Mouse (Mus musculus): ENCODE results near the gene Gm45713.
"Not testable (repeated sequence)": the region's sequence is repeated elsewhere in the genome, so short reads cannot be mapped to it uniquely, and the experiment has no call there.

The Gm45713 gene

GRCm38 (mm10) chr7:45124224-45125143 is 11.5 kb downstream of the Gm45713 start, which contains the start of gene Rps11:
TSS of gene Rps11 (minus strand) at chr7:45124439.
- peak; percentile 100 for DNase-seq (ENCODE audit: low spot score)

DNA sequence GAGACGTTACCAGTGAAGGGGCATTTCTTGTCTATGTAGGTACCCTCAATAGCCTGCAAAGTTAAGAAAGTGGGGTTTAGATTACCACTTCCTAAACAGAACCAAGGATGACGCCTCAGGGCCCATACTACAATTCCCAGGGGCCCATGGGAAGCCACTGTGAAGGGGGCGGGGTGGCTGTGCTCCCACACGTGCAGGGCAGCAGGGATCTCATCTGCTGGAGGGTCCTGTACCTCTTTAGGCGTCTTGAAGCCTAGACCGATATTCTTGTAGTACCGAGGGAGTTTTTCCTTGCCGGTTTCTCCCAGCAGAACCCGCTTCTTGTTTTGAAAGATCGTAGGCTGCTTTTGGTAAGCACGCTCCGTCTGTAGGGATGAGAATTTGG is 12.9 kb downstream of the Gm45713 start:
- no peak for DNase-seq (ENCODE audit: low spot score)

GRCm38 (mm10) chr7:45122561-45123185 is 13.4 kb downstream of the Gm45713 start:
- no peak for DNase-seq (ENCODE audit: low spot score)

DNA sequence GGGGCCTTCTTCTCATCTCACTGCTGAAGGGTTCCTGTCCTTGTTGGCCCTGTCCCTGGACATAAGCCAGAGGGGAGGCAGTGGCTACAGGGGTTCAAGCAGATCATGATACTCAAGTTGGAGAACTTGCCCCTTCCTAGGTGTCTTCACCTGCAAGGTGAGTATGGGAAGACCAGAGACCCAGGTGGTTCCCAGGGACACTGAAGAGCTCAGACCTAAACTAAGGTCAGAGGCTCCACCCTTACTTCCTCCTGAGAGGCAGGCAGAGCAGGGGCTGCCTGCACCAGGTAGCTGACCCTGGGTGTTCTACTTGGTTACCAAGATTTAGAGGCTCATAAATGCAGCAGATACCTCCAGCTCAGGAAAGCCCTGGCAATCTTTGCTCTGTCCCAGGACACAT is 14.1 kb downstream of the Gm45713 start:
- DNase-seq (ENCODE audit: low spot score) = no peak

DNA sequence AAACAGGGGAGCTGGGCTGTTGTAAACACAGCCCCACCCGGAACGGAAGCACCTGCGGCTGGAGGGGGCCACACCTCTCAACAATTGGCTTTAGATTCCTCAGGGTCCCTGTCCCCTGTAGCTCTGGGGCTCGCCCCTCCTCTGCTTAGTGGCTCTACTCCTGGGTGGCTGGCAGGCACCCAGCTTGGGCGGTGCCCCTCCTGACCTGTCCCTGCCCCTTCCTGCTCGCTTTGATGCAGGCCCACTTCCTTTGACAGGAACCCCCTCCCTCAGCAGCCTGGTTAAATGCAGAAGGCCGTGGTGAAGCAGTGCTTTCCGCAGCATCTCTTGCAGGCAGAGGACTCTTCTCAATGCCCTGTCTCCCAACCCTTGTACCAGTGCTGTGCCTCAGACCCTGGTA is 14.6 kb downstream of the Gm45713 start:
- DNase-seq (ENCODE audit: low spot score) = no peak

GRCm38 (mm10) chr7:45119780-45120709 is 16.0 kb downstream of the Gm45713 start:
- DNase-seq (ENCODE audit: low spot score) = no peak

- no peak for DNase-seq (ENCODE audit: low spot score)
Measured at GRCm38 (mm10) chr7:45118336-45118735, 17.7 kb downstream of the Gm45713 start.

GRCm38 (mm10) chr7:45117566-45117965 is 18.5 kb downstream of the Gm45713 start:
- DNase-seq (ENCODE audit: low spot score) = no peak

GRCm38 (mm10) chr7:45113476-45113875 is 22.6 kb downstream of the Gm45713 start:
- no peak for DNase-seq (ENCODE audit: low spot score)

- DNase-seq (ENCODE audit: low spot score) = no peak
Measured at GRCm38 (mm10) chr7:45112529-45112928, 23.5 kb downstream of the Gm45713 start.

DNA sequence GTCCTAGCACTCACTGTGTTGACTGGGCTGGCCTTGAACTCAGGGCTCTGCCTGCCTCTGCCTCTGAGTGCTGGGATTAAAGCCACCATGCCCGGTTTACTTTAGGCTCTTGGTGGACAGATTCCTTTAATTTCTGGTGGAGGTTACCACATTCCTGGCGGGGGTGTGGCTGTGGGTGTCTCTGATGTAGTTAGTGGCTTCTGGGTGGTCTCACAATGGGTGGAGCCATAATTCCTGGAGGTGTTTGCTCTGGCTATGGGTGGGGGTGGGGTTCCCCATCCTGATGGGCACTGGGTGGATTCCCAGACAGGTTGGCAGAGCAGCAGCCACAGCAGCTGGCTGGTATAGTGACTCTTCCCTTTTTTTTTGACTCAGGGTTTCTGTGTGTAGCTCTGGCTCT is 24.1 kb downstream of the Gm45713 start:
- DNase-seq (ENCODE audit: low spot score) = no peak

GRCm38 (mm10) chr7:45110089-45110488 is 25.9 kb downstream of the Gm45713 start:
- not testable (repeated sequence) for DNase-seq (ENCODE audit: low spot score)

DNA sequence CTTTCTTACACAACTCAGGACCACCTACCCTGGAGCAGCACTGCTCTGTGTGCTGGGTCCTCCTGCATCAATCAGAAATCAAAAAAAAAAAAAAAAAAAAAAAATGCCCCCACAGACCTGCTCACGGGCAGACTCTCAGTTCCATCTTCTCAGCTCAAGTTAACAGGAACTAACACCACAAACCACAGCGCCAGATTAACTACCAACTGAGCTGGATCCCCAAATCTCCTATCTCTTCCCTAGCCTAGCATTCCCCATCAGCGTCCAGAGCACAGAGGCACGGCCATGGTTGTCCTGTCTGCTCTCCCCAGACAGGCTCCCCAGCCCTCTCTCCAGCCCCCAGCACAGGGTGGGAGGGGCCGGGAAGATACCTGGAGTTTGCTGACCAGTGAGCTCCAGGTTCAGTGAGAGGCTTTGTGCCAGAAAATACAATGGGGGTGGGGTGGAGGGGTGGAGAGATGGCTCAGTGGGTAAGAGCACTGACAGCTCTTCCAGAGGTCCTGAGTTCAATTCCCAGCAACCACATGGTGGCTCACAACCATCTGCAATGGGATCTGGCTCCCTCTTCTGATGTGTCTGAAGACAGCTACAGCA is 28.9 kb downstream of the Gm45713 start:
- DNase-seq (ENCODE audit: low spot score) = no peak

DNA sequence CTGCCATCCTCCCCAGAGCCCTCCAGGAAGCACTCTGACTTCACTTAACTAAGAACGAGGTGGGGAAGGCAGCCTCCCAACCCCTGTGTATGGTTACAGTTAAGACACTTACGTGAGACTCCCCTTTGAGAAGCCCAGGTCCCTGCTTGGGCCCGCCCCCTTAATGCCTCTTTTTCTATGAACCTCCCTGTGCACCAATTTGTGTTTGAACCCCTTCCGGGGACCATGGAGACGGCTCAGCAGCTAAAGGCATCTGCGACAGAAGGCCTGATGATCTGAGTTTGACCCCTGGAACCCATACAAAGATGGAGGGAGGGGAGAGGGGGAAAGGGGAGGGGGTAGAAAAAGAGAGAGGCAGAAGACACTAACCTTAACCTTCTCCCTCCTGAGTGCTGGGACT is 29.6 kb downstream of the Gm45713 start:
- peak; percentile 68 for DNase-seq (ENCODE audit: low spot score)

DNA sequence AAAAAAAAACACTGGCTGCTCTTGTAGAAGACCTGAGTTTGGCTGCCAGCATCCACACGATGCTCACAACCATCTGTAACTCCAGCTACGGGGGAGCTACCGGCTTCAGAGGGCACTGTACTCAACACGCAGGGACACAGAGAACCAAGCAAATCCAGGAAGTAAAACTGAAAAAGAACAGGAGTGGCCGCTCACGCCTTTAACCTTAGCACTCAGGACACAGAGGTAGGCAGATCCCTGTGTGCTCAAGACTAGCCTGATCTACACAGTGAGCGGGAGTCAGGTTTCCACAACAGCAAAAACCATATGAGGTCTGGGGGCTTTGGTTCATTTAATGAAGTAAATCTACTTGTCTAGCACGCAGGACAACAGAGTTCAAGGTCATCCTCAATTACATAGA is 30.5 kb downstream of the Gm45713 start:
- DNase-seq (ENCODE audit: low spot score) = no peak

GRCm38 (mm10) chr7:45104941-45105340 is 31.1 kb downstream of the Gm45713 start:
- DNase-seq (ENCODE audit: low spot score) = no peak

DNA sequence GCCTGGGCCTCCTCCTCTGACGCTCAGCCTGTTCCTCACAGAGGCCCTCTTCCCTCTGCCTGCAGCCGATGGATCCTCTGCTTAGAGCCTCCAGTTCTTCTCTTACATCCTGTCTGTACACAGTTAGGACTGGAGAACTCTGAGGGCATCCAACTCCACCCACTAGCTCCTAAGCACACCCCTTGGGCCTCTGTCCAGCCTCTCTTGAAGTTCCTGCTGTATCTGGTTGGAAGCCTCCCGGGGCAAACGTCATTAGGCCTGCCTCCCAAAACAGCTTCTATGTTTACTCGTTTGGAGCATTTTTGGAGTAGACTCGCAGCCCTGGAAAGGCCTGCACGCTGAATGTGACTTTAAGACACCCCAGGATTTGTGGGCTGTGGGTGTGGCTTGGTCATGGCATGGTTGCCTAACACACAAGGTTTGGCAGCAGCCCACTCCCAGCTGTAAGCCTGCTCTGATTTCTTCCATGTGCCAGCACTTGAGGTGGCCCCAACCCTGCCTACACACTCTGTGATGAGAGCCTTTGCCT is 32.3 kb downstream of the Gm45713 start, which contains the start of gene Fcgrt:
TSS of gene Fcgrt (minus strand) at position 200 of the 529 bp plus-strand sequence.
- DNase-seq (ENCODE audit: low spot score) = no peak

DNA sequence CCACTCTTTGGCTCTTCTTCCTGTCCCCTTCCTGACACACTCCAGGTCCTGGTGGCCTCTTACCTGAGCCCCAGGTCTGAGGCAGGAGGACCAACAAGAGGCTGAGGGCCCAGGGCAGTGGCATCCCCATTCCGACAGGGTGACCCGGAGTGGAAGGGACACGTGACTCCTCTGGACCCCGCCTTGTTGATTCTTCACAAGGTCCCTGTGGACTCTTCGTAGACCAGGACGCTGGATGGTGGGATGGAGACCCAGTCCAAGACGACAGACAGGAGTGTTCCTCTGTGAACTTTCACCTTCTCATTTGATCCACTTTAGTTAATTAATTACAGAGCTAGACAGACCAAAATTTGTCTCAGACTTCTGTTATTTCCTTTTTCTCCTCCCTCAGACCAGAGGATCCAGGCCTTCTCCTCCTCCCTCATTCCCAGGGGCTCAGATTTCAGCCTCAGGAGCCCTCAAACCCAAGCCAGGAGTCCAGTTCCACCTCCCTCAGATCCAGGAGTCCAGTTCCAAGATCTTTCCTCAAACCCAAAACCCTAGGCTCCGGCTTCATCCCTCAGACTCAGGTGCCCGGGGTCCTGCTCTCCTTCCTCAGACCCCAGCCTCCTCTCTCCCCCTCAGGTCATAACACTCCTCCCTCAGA is 33.0 kb downstream of the Gm45713 start:
- no peak for DNase-seq (ENCODE audit: low spot score)

GRCm38 (mm10) chr7:45102441-45102840 is 33.6 kb downstream of the Gm45713 start:
- DNase-seq (ENCODE audit: low spot score) = no peak

GRCm38 (mm10) chr7:45100046-45100445 is 36.0 kb downstream of the Gm45713 start:
- DNase-seq (ENCODE audit: low spot score) = no peak
